Mouse (Mus musculus) thymus, adult 2 months (tissue): ENCODE results near the gene Zfp467. TPM values are rescaled to one million over a fixed set of nuclear protein-coding genes. Genes with fewer than 3 reads are reported as not detected.

Experiments
- DNase-seq: peaks from one replicate; pipeline ENCODE4 v3.0.0; 2021
- H3K27ac ChIP-seq: fragments of 200-500 bp; 2 replicates; pipeline ENCODE4 v1.5.1; 2012; ENCODE audit warnings: low read length, control low read depth; ENCODE audit not compliant: control insufficient read depth, insufficient read depth
- H3K27me3 ChIP-seq: fragments of 200-500 bp; 2 replicates; pipeline ENCODE4 v1.6.1; 2012; ENCODE audit warnings: mild to moderate bottlenecking, low read length, moderate library complexity, mixed read lengths; ENCODE audit not compliant: control insufficient read depth, insufficient read depth
- H3K36me3 ChIP-seq: fragments of 200-500 bp; 2 replicates; pipeline ENCODE4 v1.6.1; 2012; ENCODE audit warnings: mild to moderate bottlenecking, low read length, moderate library complexity; ENCODE audit not compliant: control insufficient read depth, insufficient read depth
- H3K4me1 ChIP-seq: fragments of 200-500 bp; replicated peaks from 2 replicates; pipeline ENCODE4 v1.6.1; 2012; ENCODE audit warnings: low read length; ENCODE audit not compliant: control insufficient read depth, insufficient read depth
- H3K4me3 ChIP-seq: fragments of 200-500 bp; 2 replicates; pipeline ENCODE4 v1.5.1; 2012; ENCODE audit warnings: mild to moderate bottlenecking, low read length, control low read depth, moderate library complexity; ENCODE audit not compliant: control insufficient read depth, insufficient read depth
- CTCF ChIP-seq: fragments of 200-500 bp; IDR thresholded peaks from 2 replicates; pipeline ENCODE4 v1.5.1; 2012; ENCODE audit warnings: mild to moderate bottlenecking, control low read depth, low read length, moderate library complexity, borderline replicate concordance; ENCODE audit not compliant: control insufficient read depth, poor library complexity, insufficient read depth; ENCODE audit errors: extremely low read depth
- POLR2A ChIP-seq: fragments of 200-500 bp; IDR thresholded peaks from 2 replicates; pipeline ENCODE4 v1.6.1; 2012; ENCODE audit warnings: mild to moderate bottlenecking, low read length, control low read depth, moderate library complexity; ENCODE audit not compliant: control insufficient read depth, poor library complexity, insufficient read depth; ENCODE audit errors: extremely low read depth
- WGBS: fragments of 180-500 bp; shearing (Covaris S2); methylation state at CpG from one replicate; pipeline ENCODE4 v1.1.7; 2018; 5-methylcytosine and 5-hydroxymethylcytosine counted together
- polyA plus RNA-seq: library from polyadenylated mRNA; depleted of rRNA; stranded (reverse); fragments of >200 nt; gene quantifications from 2 replicates; pipeline ENCODE4 v1.2.3, GENCODE M21; 2012

The Zfp467 gene
- polyA plus RNA-seq, 1 experiment: 29.4 TPM

DNA sequence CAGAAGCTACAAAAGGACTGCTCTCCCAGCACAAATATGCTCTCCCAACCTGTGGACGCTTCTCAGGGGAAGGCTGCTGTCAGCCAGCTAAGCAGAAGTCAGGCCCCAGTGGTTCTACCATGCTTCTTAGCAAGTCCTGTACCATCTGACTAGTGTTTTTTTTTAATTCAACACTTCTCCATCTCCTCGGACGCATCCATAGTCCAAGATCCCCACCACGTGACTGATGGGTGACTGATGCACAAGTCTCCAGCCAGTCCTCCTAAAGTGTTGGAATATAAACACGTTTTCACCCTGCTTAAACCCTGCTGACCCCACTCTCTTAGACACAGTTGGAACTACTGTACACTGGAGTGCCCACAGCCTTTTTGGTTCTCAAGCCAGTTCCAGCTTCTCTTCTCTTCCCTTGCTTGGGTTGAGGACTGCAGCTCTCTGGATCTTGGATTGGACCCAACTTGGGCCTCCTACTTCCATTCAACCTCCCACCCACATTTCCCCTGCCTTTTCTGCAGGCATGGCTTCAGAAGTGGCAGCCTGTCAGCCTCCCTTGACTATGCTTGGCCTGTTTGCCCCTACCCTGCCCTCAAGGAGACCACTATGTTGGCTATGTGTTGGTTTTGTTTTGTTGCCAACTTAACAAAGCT lies 9.8 kb downstream of the Zfp467 start:
- no peak overlapping the region for H3K4me3 ChIP-seq
- peaks cover 4% of the 10 kb centered on the region; the same call in 1 of the 2 replicates for H3K4me1 ChIP-seq
- H3K36me3 ChIP-seq: no peaks in the 10 kb centered on the region
- H3K27me3 ChIP-seq: no peaks in the 10 kb centered on the region
- DNase-seq: no peak
- WGBS: 98% methylated on average over 5 of the region's 5 CpGs
- no peak overlapping the region for H3K27ac ChIP-seq
- TF ChIP-seq CTCF: no peak

DNA sequence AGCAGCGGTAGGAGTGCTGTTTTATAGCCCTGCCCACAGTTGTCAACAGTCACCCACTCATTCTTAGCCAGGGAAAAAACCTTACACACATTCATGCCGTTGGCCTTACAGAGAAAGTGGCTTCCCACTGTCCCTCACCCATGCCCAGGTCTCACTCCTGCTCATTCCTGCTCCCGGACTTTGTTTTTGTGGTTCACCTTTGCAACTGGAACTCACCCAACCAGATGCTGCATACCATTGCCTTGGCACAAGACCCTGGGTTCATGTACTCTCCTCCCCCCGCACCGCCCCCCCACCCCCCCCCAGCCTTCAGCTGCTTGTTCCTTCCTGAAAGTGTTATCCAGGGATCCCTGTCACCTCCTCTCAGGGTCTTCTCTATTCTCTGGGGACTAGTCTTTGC lies 10.5 kb downstream of the Zfp467 start:
- WGBS: 79% methylated on average over 5 of the region's 5 CpGs
- TF ChIP-seq POLR2A (no peak), CTCF (no peak)
- Histone ChIP-seq H3K4me3 (no peak overlapping the region), H3K27ac (no peak overlapping the region), H3K27me3 (no peaks in the 10 kb centered on the region), H3K4me1 (no peaks in the 10 kb centered on the region), H3K36me3 (no peaks in the 10 kb centered on the region)
- DNase-seq: no peak

DNA sequence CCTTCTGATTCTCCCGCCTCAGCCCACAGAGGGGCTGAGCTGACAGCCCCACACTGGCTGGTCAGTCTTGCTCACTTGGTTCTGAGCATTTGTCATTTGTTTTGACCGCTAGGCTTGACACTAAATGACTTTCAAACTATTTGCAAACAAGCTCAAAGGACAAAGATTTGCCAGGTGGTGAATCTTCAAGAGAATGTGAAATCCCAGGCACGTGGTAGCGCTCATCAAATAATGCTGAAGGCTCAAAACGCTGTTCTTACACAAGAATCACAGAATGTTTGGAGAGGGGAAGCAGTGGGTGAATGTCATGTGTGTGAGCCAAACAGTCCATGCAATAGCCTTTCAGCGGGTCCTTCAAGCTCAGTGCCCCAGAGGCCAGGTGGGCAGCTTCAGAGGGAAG lies 11.0 kb downstream of the Zfp467 start:
- no peak for DNase-seq
- Histone ChIP-seq H3K27me3 (no peaks in the 10 kb centered on the region), H3K4me1 (no peaks in the 10 kb centered on the region), H3K4me3 (no peak overlapping the region), H3K27ac (no peak overlapping the region), H3K36me3 (no peaks in the 10 kb centered on the region)
- no peak for TF ChIP-seq CTCF
- TF ChIP-seq POLR2A: no peak
- WGBS: 85% methylated on average over 6 of the region's 6 CpGs

DNA sequence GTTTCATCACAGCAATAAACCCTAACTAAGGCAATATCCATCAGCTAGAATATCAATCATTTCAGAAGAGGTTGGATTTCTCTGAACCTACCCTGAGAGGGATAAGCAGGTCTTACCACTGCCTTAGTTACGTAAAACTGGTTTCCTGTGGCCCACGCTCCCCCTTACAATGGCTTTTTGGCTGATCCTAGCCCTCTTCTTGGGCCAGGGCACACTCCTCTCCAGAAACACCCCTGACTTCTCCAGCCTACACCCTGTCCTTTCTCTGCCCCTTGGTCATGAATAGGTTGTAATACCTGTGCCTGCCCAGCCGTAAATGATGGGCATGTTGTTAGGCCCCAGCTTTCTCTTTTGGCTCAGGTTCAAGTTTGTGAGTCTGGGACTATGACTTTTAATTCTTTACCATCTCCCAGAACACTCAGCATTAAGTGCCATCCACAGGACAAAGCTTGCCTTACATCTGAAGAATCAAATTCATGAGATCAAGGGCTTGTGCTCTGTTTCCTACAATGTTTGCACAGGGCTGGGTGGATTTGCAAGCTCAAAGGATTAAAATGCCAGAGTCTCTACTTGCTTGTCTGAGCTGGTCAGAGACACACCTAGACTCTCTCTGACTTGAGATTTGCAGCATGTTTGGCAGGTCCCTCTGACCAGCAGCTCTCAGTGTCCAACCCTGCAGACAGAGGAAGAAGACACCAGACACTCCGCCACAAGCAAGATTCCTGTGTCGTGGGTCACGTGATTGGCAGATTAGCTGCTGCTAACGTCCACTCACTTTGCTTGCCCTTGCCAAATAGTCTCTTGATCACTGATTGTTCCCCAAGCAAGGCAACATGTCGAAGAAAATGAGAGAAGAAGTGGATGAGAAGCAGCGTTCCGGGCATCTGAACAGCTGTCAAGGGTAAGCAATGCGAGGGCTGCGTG lies 12.5 kb downstream of the Zfp467 start:
- 81% methylated on average over 12 of the region's 12 CpGs for WGBS
- DNase-seq: no peak

DNA sequence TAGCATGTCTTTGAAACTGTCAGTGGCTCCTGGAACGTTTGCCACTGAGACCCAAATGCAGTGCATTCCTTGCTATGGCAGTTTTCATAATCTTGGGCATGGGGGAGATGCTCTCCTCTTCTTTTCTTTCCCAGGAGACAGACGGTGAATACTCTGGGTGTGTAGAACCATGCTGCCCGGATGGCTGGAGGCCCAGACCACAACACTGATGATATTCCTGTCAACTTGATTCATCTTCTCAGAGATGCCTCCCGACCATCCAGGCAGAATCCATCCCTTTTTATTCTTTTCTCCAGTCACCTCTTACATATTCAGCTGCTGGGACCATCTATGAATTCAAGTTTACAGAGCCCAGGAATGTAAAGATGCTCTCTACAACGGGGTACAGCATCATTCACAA lies 14.9 kb downstream of the Zfp467 start:
- H3K4me1 ChIP-seq: no peaks in the 10 kb centered on the region
- TF ChIP-seq CTCF (no peak), POLR2A (no peak)
- H3K27ac ChIP-seq: no peak overlapping the region
- H3K36me3 ChIP-seq: no peaks in the 10 kb centered on the region
- 83% methylated on average over 5 of the region's 5 CpGs for WGBS
- no peak for DNase-seq
- no peaks in the 10 kb centered on the region for H3K27me3 ChIP-seq
- H3K4me3 ChIP-seq: no peak overlapping the region

More for the DNA sequence above, 12.5 kb downstream of the Zfp467 start:
- Histone ChIP-seq H3K4me3 (no peak overlapping the region), H3K27me3 (no peaks in the 10 kb centered on the region), H3K4me1 (no peaks in the 10 kb centered on the region), H3K27ac (no peak overlapping the region), H3K36me3 (no peaks in the 10 kb centered on the region)
- TF ChIP-seq CTCF: no peak
- no peak for TF ChIP-seq POLR2A

DNA sequence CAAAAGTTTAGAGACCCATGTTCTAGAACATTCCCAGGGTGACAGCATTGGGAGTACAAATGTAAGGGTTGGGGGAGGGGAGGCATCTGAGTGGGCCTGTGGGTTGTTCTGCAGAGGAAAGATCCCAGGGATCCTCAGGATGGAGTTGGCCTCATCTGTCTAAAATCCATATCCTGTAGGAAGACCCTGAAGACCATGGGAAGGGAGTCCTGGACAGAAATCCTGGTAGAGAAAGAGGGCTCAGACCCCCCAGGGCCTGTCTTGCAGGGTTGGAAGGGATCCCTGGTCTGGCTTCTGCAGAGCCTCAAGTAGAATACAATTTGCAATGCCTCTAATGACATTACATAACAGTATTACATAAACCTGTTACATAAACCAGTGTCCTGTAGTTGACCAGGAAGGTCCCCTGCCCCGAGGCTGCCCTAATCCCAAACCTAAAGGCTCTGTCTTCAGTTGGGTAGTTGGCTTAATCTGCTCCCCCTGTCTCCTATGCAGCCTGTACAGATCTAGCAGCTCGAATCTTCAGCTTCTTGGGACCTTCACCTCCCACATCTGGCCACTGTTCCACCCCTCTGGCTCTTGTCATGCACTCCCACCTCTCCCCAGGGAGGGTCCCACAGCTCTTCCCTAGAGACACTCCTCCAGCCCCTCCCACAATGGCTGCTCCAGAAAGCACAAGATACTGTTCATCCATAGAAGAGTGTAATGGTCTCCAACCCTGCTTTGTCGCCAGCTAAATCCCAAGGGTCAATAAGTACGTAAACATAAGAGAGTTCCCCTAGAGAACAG lies 16.7 kb downstream of the Zfp467 start:
- Histone ChIP-seq H3K4me1 (no peaks in the 10 kb centered on the region), H3K36me3 (no peaks in the 10 kb centered on the region), H3K27ac (no peak overlapping the region), H3K27me3 (no peaks in the 10 kb centered on the region), H3K4me3 (no peak overlapping the region)
- 87% methylated on average over 4 of the region's 4 CpGs for WGBS
- TF ChIP-seq POLR2A (no peak), CTCF (no peak)
- DNase-seq: no peak
